Mouse (Mus musculus) spleen, adult 2 months (tissue): ENCODE data around the gene Dnaja3. TPM values are rescaled to one million over a fixed set of nuclear protein-coding genes. Genes with fewer than 3 reads are reported as not detected.

Experiments
- DNase-seq, 2 experiments: peaks; one replicate each; pipeline versions ENCODE4 v3.0.0 to v3.0.0-alpha.2; 2012 to 2021; ENCODE audit warnings: low spot score in 2 of 2, low read depth in 1 of 2
- H3K27ac ChIP-seq: fragments of 200-500 bp; 2 replicates; pipeline ENCODE4 v1.5.1; 2012; ENCODE audit warnings: low read length, inconsistent platforms; ENCODE audit not compliant: insufficient read depth
- H3K27me3 ChIP-seq: fragments of 200-500 bp; 2 replicates; pipeline ENCODE4 v1.6.1; 2012; ENCODE audit warnings: mild to moderate bottlenecking, moderate library complexity, low read length, inconsistent platforms; ENCODE audit not compliant: control insufficient read depth, insufficient read depth
- H3K36me3 ChIP-seq: fragments of 200-500 bp; 2 replicates; pipeline ENCODE4 v1.6.1; 2012; ENCODE audit warnings: mild to moderate bottlenecking, low read length, inconsistent platforms; ENCODE audit not compliant: control insufficient read depth, insufficient read depth
- H3K4me1 ChIP-seq: fragments of 200-500 bp; 2 replicates; pipeline ENCODE4 v1.6.1; 2011; ENCODE audit warnings: inconsistent platforms; ENCODE audit not compliant: control insufficient read depth, insufficient read depth, insufficient read length
- H3K4me3 ChIP-seq: fragments of 200-500 bp; 2 replicates; pipeline ENCODE4 v1.5.1; 2011; ENCODE audit warnings: mild to moderate bottlenecking, inconsistent platforms; ENCODE audit not compliant: insufficient read depth, insufficient read length; ENCODE audit errors: extremely low read depth
- CTCF ChIP-seq: fragments of 200-500 bp; IDR thresholded peaks from 2 replicates; pipeline ENCODE4 v1.5.1; 2011; ENCODE audit warnings: mild to moderate bottlenecking, inconsistent platforms; ENCODE audit not compliant: insufficient read depth, insufficient read length, insufficient replicate concordance; ENCODE audit errors: extremely low read depth
- POLR2A ChIP-seq: fragments of 200-500 bp; IDR thresholded peaks from 2 replicates; pipeline ENCODE4 v1.6.1; 2011; ENCODE audit warnings: low read depth, low read length, inconsistent platforms
- WGBS: fragments of 180-500 bp; shearing (Covaris S2); methylation state at CpG from one replicate; pipeline ENCODE4 v1.1.7; 2018; 5-methylcytosine and 5-hydroxymethylcytosine counted together
- polyA plus RNA-seq: library from polyadenylated mRNA; depleted of rRNA; stranded (reverse); fragments of >200 nt; gene quantifications from 2 replicates; pipeline ENCODE4 v1.2.3, GENCODE M21; 2012; rRNA removed

Gene Dnaja3
- polyA plus RNA-seq: 11.0 and 12.1 TPM in 2 replicates

- Histone ChIP-seq H3K4me1 (peaks cover 16% of the 10 kb centered on the region; the same call in 1 of the 2 replicates), H3K4me3 (peak within 1 kb of the TSS; percentile 44; the same call in 1 of the 2 replicates), H3K36me3 (peaks cover 9% of the 10 kb centered on the region), H3K27me3 (no peaks in the 10 kb centered on the region), H3K27ac (peak within 1 kb of the TSS; percentile 65)
- TF ChIP-seq CTCF: no peak
- no peak for TF ChIP-seq POLR2A
- WGBS: 49% methylated on average over 22 of the region's 22 CpGs
- peak in 1 of 2 experiments; percentile 45 for DNase-seq
Observed at GRCm38 (mm10) chr16:4639831-4640237, at the start of gene Dnaja3, which contains the start of gene Vasn. Gene Dnaja3 (plus strand): TSS chr16:4639989. Gene Vasn (plus strand): TSS chr16:4639941.

DNA sequence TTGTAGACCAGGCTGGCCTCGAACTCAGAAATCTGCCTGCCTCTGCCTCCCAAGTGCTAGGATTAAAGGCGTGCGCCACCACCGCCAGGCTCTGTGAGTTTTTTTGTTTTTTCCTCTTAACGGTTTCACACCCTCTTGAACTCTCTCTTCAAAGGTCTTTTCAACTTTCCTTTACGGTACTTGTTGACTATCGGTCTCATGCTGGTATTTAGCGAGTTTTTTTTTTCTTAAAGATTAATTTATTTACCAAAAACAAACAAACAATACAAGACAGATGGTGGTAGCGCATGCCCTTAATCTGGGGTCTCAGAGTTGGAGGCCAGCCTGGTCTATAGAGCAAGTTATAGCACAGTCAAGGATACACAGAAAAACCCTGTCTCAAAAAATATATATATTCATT, 49.6 kb upstream of the Dnaja3 start:
- Histone ChIP-seq H3K27me3 (peaks cover 12% of the 10 kb centered on the region), H3K4me3 (no peak overlapping the region), H3K27ac (no peak overlapping the region), H3K36me3 (no peaks in the 10 kb centered on the region), H3K4me1 (peaks cover 3% of the 10 kb centered on the region; the same call in 1 of the 2 replicates)
- 95% methylated on average over 9 of the region's 9 CpGs for WGBS
- TF ChIP-seq CTCF (no peak), POLR2A (no peak)
- no peak for DNase-seq

GRCm38 (mm10) chr16:4592909-4593875, 46.6 kb upstream of the Dnaja3 start:
- TF ChIP-seq CTCF (no peak), POLR2A (no peak)
- no peaks in the 10 kb centered on the region; the same call in 1 of the 2 replicates for H3K4me1 ChIP-seq
- H3K4me3 ChIP-seq: peak overlapping the region; percentile 61; the same call in 1 of the 2 replicates
- peak in 1 of 2 experiments; percentile 44 for DNase-seq
- peaks cover 12% of the 10 kb centered on the region for H3K27me3 ChIP-seq
- H3K27ac ChIP-seq: no peak overlapping the region
- 44% methylated on average over 32 of the region's 32 CpGs for WGBS
- no peaks in the 10 kb centered on the region for H3K36me3 ChIP-seq

DNA sequence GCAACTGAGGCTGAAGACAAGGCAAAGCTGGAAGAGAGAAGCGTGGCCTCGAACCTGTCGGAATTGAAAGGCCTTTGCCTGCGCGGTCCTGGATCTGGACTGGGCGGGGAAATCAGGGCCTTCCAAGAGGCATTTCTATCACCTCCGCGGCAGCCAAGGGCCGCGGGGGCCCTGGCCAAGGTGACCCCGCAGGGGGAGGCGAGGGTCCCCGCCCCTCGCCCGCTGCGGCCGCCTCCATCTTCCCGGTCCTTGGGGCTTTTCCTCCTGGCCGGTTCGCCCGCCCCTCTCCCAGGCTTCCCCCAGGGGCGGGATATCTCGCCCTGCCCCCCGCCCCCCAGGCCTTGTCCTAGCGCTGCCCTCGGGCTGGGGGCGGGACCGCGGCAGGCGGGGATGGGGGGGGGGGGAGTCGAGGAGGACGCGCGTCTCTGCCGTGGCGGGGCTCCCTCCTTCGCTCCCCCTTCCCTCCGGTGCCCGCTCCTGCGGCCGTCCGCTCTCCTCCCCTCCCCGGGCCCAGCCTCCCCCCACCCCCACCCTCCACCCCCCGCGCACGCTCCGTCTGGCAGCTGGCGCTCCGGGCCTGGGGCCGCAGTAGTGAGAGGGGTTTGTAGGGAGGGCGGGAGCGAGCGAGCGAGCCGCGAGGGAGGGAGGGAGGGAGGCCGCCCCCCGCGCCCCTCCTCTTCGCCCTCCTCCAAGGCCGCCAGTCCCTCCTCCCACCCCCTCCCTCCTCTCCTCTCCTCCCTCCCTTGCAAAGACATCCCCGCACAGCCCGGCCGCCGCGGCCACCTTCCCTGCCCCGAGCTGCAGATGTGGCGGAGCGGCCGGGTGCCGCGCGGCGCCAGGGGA, 45.6 kb upstream of the Dnaja3 start, which contains the start of gene Glis2:
Gene Glis2, plus strand, starts transcription at position 743 of the 843 bp plus-strand sequence.
- Histone ChIP-seq H3K4me1 (no peaks in the 10 kb centered on the region; the same call in 1 of the 2 replicates), H3K27ac (0 out of 2 replicates have a peak within 1 kb of the TSS, but pooled peaks have one; percentile 39), H3K36me3 (no peaks in the 10 kb centered on the region), H3K27me3 (peaks cover 12% of the 10 kb centered on the region), H3K4me3 (peak within 1 kb of the TSS; percentile 61)
- no peak for DNase-seq
- no peak for TF ChIP-seq POLR2A
- no peak for TF ChIP-seq CTCF
- 5% methylated on average over 48 of the region's 74 CpGs for WGBS

- no peak for TF ChIP-seq CTCF
- no peak for TF ChIP-seq POLR2A
- Histone ChIP-seq H3K36me3 (no peaks in the 10 kb centered on the region), H3K4me1 (no peaks in the 10 kb centered on the region; the same call in 1 of the 2 replicates), H3K4me3 (peak overlapping the region; percentile 61), H3K27ac (0 out of 2 replicates have a peak overlapping the region, but pooled peaks have one; percentile 39), H3K27me3 (peaks cover 12% of the 10 kb centered on the region)
- WGBS: 2% methylated on average over 47 of the region's 52 CpGs
- DNase-seq: no peak
Observed at GRCm38 (mm10) chr16:4594814-4595526, 44.8 kb upstream of the Dnaja3 start.
